Mouse (Mus musculus): ENCODE data around the gene Ccdc107.

GRCm38 (mm10) chr4:43456470-43456869 is 36.2 kb upstream of the Ccdc107 start:
- TF ChIP-seq POLR2A (IDR thresholded peaks at IDR 0.05; ENCODE audit: insufficient read depth, low read depth, low read length) (no peak), CTCF (IDR thresholded peaks at IDR 0.05; ENCODE audit: insufficient read depth, low read depth, low read length) (no peak)

Measured in olfactory bulb, adult 2 months (tissue).